Mouse (Mus musculus): ENCODE results near the gene Kyat3.

GRCm38 (mm10) chr3:142711372-142711771, 10.5 kb downstream of the Kyat3 start:
- TF ChIP-seq POLR2A (IDR thresholded peaks at IDR 0.05; ENCODE audit: borderline replicate concordance, extremely low read depth, low read depth, low read length): no peak
- TF ChIP-seq CTCF (IDR thresholded peaks at IDR 0.05; ENCODE audit: insufficient read depth, low read length): no peak

Data from lung, adult 2 months (tissue).